Mouse (Mus musculus): ENCODE measurements at regions not wholly inside any gene's neighbourhood (a gene's known extent, or its start where the extent isn't known, plus 50 kb on each side); places are given as distances from the start of the nearest gene placed in this dataset.
"Not testable (repeated sequence)": the region's sequence is repeated elsewhere in the genome, so short reads cannot be mapped to it uniquely, and the experiment has no call there.

DNA sequence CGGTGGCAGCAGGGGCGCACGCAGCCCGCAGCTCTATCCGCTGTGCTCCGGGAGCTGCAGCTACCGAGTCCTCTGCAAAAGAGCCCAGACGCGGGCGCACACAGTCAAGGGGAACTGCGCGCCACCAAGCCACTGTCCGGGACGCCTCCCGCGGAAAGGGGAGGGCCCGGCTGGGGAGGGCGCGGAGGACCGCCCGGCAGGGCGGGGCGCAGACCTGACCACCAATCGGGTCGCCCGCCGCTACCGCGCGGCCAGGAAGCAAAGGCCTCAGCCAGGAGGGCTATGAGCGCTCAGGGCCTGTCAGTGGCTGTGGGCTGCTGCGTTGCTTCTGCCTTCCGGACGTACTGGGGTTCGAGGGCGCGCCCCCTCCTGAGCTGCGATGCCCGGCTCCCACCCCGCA is 1034.5 kb downstream of the Gm10330 start:
- peak; percentile 16 for DNase-seq

DNA sequence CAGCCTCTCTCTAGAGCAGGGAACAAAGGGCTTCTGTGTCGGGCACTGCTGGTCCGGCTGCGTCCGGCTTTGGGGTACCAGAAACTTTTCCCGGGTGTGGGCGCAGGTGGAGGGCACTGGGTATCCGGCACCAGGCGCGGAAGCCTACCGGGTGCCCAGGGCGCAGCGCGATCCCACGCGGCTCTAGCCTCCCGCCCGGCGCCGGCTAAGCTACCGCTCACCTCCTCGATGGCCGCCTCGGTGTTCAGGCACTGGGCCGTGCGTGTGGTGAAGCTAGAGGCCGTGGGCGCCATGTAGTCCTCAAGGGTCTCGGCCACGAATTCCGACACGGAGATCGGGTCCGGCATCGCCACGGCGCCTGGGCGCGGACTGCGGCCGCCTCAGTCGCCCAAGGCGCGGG is 1035.0 kb downstream of the Gm10330 start:
- DNase-seq = not testable (repeated sequence)

All from lung, postnatal 14 days (tissue).